Mouse (Mus musculus) ES-Bruce4 (cell line): ENCODE measurements around the gene 4933402N03Rik. TPM values are rescaled to one million over a fixed set of nuclear protein-coding genes. Genes with fewer than 3 reads are reported as not detected.

ENCODE experiments used
- H3K27ac ChIP-seq: 2 replicates; pipeline ENCODE4 v1.5.1; 2012; ENCODE audit warnings: low read length, inconsistent platforms; ENCODE audit not compliant: insufficient read depth
- H3K27me3 ChIP-seq: 2 replicates; pipeline ENCODE4 v1.6.1; 2012; ENCODE audit warnings: mild to moderate bottlenecking, low read length, inconsistent platforms; ENCODE audit not compliant: control insufficient read depth, poor library complexity, insufficient read depth, severe bottlenecking
- H3K36me3 ChIP-seq: 2 replicates; pipeline ENCODE4 v1.6.1; 2012; ENCODE audit warnings: inconsistent platforms, mild to moderate bottlenecking, low read length, moderate library complexity; ENCODE audit not compliant: control insufficient read depth, poor library complexity, insufficient read depth, severe bottlenecking
- H3K4me1 ChIP-seq: one replicate; pipeline ENCODE4 v1.8.1; 2011; ENCODE audit warnings: low read length; ENCODE audit not compliant: control insufficient read depth, insufficient read depth
- H3K4me3 ChIP-seq: 2 replicates; pipeline ENCODE4 v1.5.1; 2011; ENCODE audit warnings: low read depth, mild to moderate bottlenecking, low read length
- H3K9ac ChIP-seq: 2 replicates; pipeline ENCODE4 v1.6.1; 2012; ENCODE audit warnings: low read depth, mild to moderate bottlenecking, inconsistent platforms; ENCODE audit not compliant: poor library complexity, severe bottlenecking
- H3K9me3 ChIP-seq: replicated peaks from 2 replicates; pipeline ENCODE4 v1.6.1; 2012; ENCODE audit warnings: mild to moderate bottlenecking, low read length, inconsistent platforms; ENCODE audit not compliant: control insufficient read depth, poor library complexity, insufficient read depth, severe bottlenecking
- CTCF ChIP-seq: IDR thresholded peaks from one replicate; pipeline ENCODE4 v1.8.1; 2011; ENCODE audit warnings: low read depth, low read length
- EP300 ChIP-seq: IDR thresholded peaks from 2 replicates; pipeline ENCODE4 v1.6.1; 2011; ENCODE audit warnings: low read depth, low read length; ENCODE audit not compliant: insufficient read depth
- POLR2A ChIP-seq: IDR thresholded peaks from one replicate; pipeline ENCODE4 v1.8.1; 2011; ENCODE audit warnings: low read length; ENCODE audit not compliant: insufficient read depth
- polyA plus RNA-seq: library from polyadenylated mRNA; stranded (reverse); fragments of >200 nt; gene quantifications from 2 replicates; pipeline ENCODE4 v1.2.4, GENCODE M21; 2011; ENCODE audit warnings: low read depth; ENCODE audit not compliant: missing spikeins, insufficient read depth, insufficient read length

4933402N03Rik gene
- polyA plus RNA-seq, 1 experiment = not detected

- Histone ChIP-seq H3K4me1 (no peaks in the 10 kb centered on the region), H3K27ac (no peak overlapping the region), H3K4me3 (no peak overlapping the region), H3K9ac (no peak overlapping the region), H3K9me3 (no peaks in the 10 kb centered on the region), H3K27me3 (no peaks in the 10 kb centered on the region), H3K36me3 (no peaks in the 10 kb centered on the region)
- no peak for TF ChIP-seq POLR2A
- no peak for TF ChIP-seq EP300
- TF ChIP-seq CTCF = no peak
Measured at GRCm38 (mm10) chr7:131169099-131169498, 23.0 kb upstream of the 4933402N03Rik start.

- H3K9me3 ChIP-seq = no peaks in the 10 kb centered on the region
- no peak for TF ChIP-seq EP300
- no peak for TF ChIP-seq POLR2A
- TF ChIP-seq CTCF = no peak
- no peaks in the 10 kb centered on the region for H3K36me3 ChIP-seq
- no peaks in the 10 kb centered on the region for H3K27me3 ChIP-seq
- H3K4me3 ChIP-seq = no peak overlapping the region
- H3K27ac ChIP-seq = no peak overlapping the region
- no peak overlapping the region for H3K9ac ChIP-seq
- no peaks in the 10 kb centered on the region for H3K4me1 ChIP-seq
Measured at GRCm38 (mm10) chr7:131167771-131168170, 21.7 kb upstream of the 4933402N03Rik start.

- H3K27me3 ChIP-seq = no peaks in the 10 kb centered on the region
- no peak overlapping the region for H3K4me3 ChIP-seq
- no peak overlapping the region for H3K27ac ChIP-seq
- TF ChIP-seq EP300 (no peak), POLR2A (no peak), CTCF (no peak)
- H3K9me3 ChIP-seq = no peaks in the 10 kb centered on the region
- no peaks in the 10 kb centered on the region for H3K36me3 ChIP-seq
- H3K9ac ChIP-seq = no peak overlapping the region
- H3K4me1 ChIP-seq = no peaks in the 10 kb centered on the region
Measured at GRCm38 (mm10) chr7:131162251-131162650, 16.1 kb upstream of the 4933402N03Rik start.

DNA sequence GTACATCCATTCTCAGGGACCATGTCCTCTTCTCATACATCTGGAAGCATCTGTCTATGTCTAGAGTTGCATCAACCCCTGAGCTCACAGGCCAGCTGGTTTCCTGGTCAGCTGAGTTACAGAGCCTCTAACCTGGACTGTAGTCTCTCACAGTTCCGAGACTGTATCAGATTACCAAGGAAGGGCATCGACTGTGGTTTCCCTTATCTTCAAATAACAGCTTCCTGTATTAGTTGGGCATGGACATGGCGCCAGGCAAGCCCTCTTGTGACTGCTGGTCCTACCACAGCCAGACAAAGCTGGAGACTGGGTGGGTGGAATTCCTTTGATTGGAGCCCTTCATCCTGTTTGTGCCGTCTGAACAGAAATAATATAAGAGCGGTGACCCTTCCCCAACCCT, 6.9 kb upstream of the 4933402N03Rik start:
- no peaks in the 10 kb centered on the region for H3K27me3 ChIP-seq
- H3K36me3 ChIP-seq = no peaks in the 10 kb centered on the region
- H3K4me1 ChIP-seq = no peaks in the 10 kb centered on the region
- no peak overlapping the region for H3K9ac ChIP-seq
- no peak overlapping the region for H3K27ac ChIP-seq
- H3K4me3 ChIP-seq = no peak overlapping the region
- no peak for TF ChIP-seq POLR2A
- TF ChIP-seq CTCF = no peak
- TF ChIP-seq EP300 = no peak
- no peaks in the 10 kb centered on the region for H3K9me3 ChIP-seq

DNA sequence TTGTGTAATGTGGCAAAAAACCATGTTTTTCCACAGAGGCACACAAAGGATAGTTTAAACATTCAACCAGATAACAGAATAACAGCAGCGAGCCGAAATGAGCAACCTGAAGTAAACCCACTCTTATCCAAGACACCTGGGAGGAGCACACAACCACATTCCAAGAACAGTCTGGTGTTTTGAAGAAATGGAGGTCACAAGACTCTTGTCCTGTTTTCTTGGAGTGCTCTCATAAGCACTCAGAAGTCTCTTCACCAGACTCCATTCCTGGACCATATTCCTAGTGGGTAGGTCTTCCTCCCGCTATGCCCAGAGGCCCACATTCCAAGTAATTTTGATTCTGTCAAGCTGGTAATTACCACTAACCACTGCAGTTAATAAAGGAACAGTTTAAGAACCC, 4.1 kb upstream of the 4933402N03Rik start:
- H3K9ac ChIP-seq = no peak overlapping the region
- H3K4me3 ChIP-seq = no peak overlapping the region
- no peaks in the 10 kb centered on the region for H3K27me3 ChIP-seq
- TF ChIP-seq POLR2A = no peak
- no peak for TF ChIP-seq EP300
- TF ChIP-seq CTCF = no peak
- H3K27ac ChIP-seq = no peak overlapping the region
- no peaks in the 10 kb centered on the region for H3K4me1 ChIP-seq
- no peaks in the 10 kb centered on the region for H3K9me3 ChIP-seq
- no peaks in the 10 kb centered on the region for H3K36me3 ChIP-seq

DNA sequence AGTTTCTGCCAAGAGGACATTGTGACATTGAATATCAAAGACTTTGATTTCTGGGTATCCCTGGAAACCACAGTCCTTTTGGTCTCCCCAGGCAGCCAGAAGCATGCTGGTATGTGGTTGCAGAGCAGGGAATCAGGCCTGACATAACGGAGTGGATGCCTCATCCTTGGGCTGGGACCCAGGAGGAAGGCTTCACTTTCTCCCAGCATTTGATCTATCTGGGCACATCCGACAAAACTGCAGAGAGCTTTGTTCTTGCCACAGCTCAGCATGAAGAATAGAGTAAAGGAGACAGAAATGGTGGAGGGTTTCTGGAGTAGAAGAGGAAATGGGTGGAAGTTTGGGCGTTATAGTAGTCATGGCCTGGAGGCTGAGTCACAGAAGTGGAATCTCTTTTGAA, 12.9 kb downstream of the 4933402N03Rik start:
- Histone ChIP-seq H3K9ac (no peak overlapping the region), H3K36me3 (no peaks in the 10 kb centered on the region), H3K4me1 (no peaks in the 10 kb centered on the region), H3K4me3 (no peak overlapping the region), H3K27me3 (no peaks in the 10 kb centered on the region), H3K27ac (no peak overlapping the region), H3K9me3 (no peaks in the 10 kb centered on the region)
- TF ChIP-seq EP300 = no peak
- no peak for TF ChIP-seq CTCF
- TF ChIP-seq POLR2A = no peak
